Mouse (Mus musculus): ENCODE results near the gene Med16.
"Not testable (repeated sequence)": the region's sequence is repeated elsewhere in the genome, so short reads cannot be mapped to it uniquely, and the experiment has no call there.

DNA sequence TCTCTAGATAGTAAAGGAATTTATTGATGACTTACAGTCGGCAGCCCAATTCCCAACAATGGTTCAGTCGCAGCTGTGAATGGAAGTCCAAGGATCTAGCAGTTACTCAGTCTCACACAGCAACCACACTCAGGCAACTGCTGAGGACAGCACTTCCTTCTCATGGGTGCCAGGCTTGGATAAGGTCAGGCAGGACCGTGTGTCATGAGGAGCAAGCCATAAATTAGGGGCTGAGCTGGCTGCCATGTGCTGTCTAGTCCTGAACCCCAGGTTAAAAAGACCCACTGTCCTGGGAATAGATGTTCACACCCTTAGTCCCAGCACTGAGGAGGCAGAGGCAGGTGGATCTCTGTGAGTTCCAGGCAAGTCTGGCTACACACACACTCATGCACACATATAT, 23.8 kb downstream of the Med16 start:
- TF ChIP-seq ZC3H11A (IDR thresholded peaks at IDR 0.05; ENCODE audit: borderline replicate concordance, low read depth, low read length); MAFK (IDR thresholded peaks at IDR 0.05; ENCODE audit: insufficient read depth, low read depth, low read length); ZNF384 (IDR thresholded peaks at IDR 0.05; ENCODE audit: low read depth, low read length); CHD2 (IDR thresholded peaks at IDR 0.05; ENCODE audit: low read depth, low read length); HCFC1 (IDR thresholded peaks at IDR 0.05; ENCODE audit: borderline replicate concordance, insufficient read depth, low read length): not testable (repeated sequence)
